Mouse (Mus musculus) heart, postnatal 0 days (tissue): ENCODE data around the gene Gm4312. TPM values are rescaled to one million over a fixed set of nuclear protein-coding genes. Genes with fewer than 3 reads are reported as not detected.
"Not testable (repeated sequence)": the region's sequence is repeated elsewhere in the genome, so short reads cannot be mapped to it uniquely, and the experiment has no call there.

ENCODE experiments used
- ATAC-seq: fragments of 200-750 bp; cut with Nextera tagmentation; 2 replicates; pipeline ENCODE4 v1.8.0; 2017; ENCODE audit warnings: low read depth, moderate number of reproducible peaks, moderate library complexity; ENCODE audit not compliant: insufficient read depth
- DNase-seq: peaks from one replicate; pipeline ENCODE4 v3.0.0-alpha.2; 2016; ENCODE audit warnings: low spot score
- H3K27ac ChIP-seq: fragments of 300-500 bp; sonication (generic); 2 replicates; pipeline ENCODE4 v1.5.1; 2014; ENCODE audit warnings: low read depth, mild to moderate bottlenecking
- H3K27me3 ChIP-seq: fragments of 300-500 bp; sonication (generic); 2 replicates; pipeline ENCODE4 v1.6.1; 2014; ENCODE audit warnings: low read length, mixed read lengths; ENCODE audit not compliant: control insufficient read depth, insufficient read depth
- H3K36me3 ChIP-seq: fragments of 300-500 bp; sonication (generic); replicated peaks from 2 replicates; pipeline ENCODE4 v1.6.1; 2014; ENCODE audit warnings: low read length, mixed read lengths; ENCODE audit not compliant: control insufficient read depth, insufficient read depth
- H3K4me1 ChIP-seq: fragments of 300-500 bp; sonication (generic); 2 replicates; pipeline ENCODE4 v1.6.1; 2014; ENCODE audit warnings: antibody characterized with exemption; ENCODE audit not compliant: control insufficient read depth, insufficient read depth
- H3K4me2 ChIP-seq: fragments of 300-500 bp; sonication (generic); 2 replicates; pipeline ENCODE4 v1.6.1; 2014; ENCODE audit warnings: low read depth, mild to moderate bottlenecking, low read length, moderate library complexity
- H3K4me3 ChIP-seq: fragments of 300-500 bp; sonication (generic); 2 replicates; pipeline ENCODE4 v1.5.1; 2014; ENCODE audit warnings: low read depth, low read length
- H3K9ac ChIP-seq: fragments of 300-500 bp; sonication (generic); replicated peaks from 2 replicates; pipeline ENCODE4 v1.6.1; 2014; ENCODE audit warnings: low read depth, low read length, mixed read lengths
- H3K9me3 ChIP-seq: fragments of 300-500 bp; sonication (generic); replicated peaks from 2 replicates; pipeline ENCODE4 v1.6.1; 2016; ENCODE audit warnings: low read length; ENCODE audit not compliant: control insufficient read depth
- CTCF ChIP-seq: IDR thresholded peaks from 2 replicates; pipeline ENCODE4 v1.5.1; 2016; ENCODE audit warnings: antibody characterized with exemption, control low read depth, low read depth
- EP300 ChIP-seq: IDR thresholded peaks from 2 replicates; pipeline ENCODE4 v1.6.1; 2016; ENCODE audit warnings: antibody characterized with exemption, low read depth
- WGBS: fragments of 180-500 bp; shearing (Covaris S2); extraction: QIAGEN DNeasy Blood & Tissue Kit; methylation state at CpG from one replicate; pipeline ENCODE4 v1.1.7; 2014; 5-methylcytosine and 5-hydroxymethylcytosine counted together
- polyA plus RNA-seq: library from polyadenylated mRNA; unstranded; fragments of >200 nt; fragmentation: Nextera tagmentation; extraction: Ambion mirVana; gene quantifications from 2 replicates; pipeline ENCODE4 v1.2.1, GENCODE M21; 2015
- total RNA-seq: library from RNA; depleted of rRNA; stranded (reverse); fragments of >200 nt; gene quantifications from 2 replicates; pipeline ENCODE4 v1.2.3, GENCODE M21; 2014; ENCODE audit warnings: low replicate concordance; rRNA removed

Gm4312 gene
- total RNA-seq = not detected in 2 replicates
- polyA plus RNA-seq = not detected in 2 replicates

DNA sequence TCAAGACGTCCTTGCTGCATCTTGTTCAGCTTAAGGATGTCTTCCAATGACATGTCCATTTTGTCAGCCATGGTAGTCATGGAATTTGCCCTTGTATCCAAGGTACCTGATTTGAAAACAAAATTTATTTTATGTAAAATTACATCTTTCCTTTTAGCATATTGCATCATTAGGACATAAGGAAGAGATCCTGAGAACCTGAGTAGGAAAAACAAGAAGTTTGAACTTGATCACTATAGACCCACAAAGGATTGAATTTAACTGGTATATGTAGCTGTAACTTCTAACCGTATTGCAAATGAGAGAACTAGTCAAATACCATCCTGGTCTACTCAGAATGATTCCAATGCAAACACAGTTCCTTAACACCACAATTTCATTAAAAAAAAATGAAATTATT is at the start of gene Gm4312:
Gene Gm4312 (minus strand): TSS at position 101 of the 400 bp plus-strand sequence.
- not testable (repeated sequence) for DNase-seq, ATAC-seq, H3K36me3 ChIP-seq, H3K4me2 ChIP-seq, H3K27me3 ChIP-seq, H3K9me3 ChIP-seq, H3K9ac ChIP-seq, H3K4me3 ChIP-seq, H3K27ac ChIP-seq, H3K4me1 ChIP-seq
- no CpG with 5 or more reads among the region's 2 CpGs for WGBS

GRCm38 (mm10) chr10:100427592-100427991 is 45.2 kb upstream of the Gm4312 start:
- 35% methylated on average over 2 of the region's 2 CpGs for WGBS
- ATAC-seq = no peak
- H3K36me3 ChIP-seq = no peaks in the 10 kb centered on the region

DNA sequence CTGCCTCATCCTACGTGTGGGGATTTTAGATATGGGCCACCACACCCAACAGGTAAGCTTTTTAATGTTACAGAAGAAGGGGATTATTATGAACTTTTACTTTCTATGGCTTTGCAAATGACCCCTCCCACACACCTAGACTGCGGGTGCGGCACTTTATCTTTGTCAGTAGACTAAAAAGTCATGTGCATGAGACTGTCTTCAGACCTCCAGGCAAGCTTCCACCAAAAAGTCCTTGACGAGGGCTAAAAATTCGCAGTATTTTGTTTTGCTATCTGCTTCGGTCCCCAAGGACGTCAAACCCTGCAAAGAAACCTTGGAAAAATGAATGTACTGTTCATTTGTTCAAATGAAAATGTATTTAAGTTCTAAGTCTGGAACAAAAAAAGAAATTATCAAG is 33.2 kb upstream of the Gm4312 start:
- no peak for DNase-seq
- ATAC-seq = no peak
- Histone ChIP-seq H3K4me3 (no peak overlapping the region), H3K27me3 (no peaks in the 10 kb centered on the region), H3K9ac (no peak overlapping the region), H3K4me1 (no peaks in the 10 kb centered on the region), H3K36me3 (no peaks in the 10 kb centered on the region), H3K9me3 (no peaks in the 10 kb centered on the region), H3K4me2 (no peak overlapping the region), H3K27ac (no peak overlapping the region)
- whole genome bisulfite sequencing = 72% methylated on average over 7 of the region's 7 CpGs
- no peak for TF ChIP-seq CTCF
- TF ChIP-seq EP300 = no peak

More at GRCm38 (mm10) chr10:100427592-100427991, 45.2 kb upstream of the Gm4312 start:
- no peak for DNase-seq
- no peaks in the 10 kb centered on the region for H3K9me3 ChIP-seq
- no peaks in the 10 kb centered on the region for H3K27me3 ChIP-seq
- no peak for TF ChIP-seq CTCF
- no peak for TF ChIP-seq EP300
- H3K27ac ChIP-seq = no peak overlapping the region
- H3K4me2 ChIP-seq = no peak overlapping the region
- no peaks in the 10 kb centered on the region for H3K4me1 ChIP-seq
- no peak overlapping the region for H3K4me3 ChIP-seq
- no peak overlapping the region for H3K9ac ChIP-seq

DNA sequence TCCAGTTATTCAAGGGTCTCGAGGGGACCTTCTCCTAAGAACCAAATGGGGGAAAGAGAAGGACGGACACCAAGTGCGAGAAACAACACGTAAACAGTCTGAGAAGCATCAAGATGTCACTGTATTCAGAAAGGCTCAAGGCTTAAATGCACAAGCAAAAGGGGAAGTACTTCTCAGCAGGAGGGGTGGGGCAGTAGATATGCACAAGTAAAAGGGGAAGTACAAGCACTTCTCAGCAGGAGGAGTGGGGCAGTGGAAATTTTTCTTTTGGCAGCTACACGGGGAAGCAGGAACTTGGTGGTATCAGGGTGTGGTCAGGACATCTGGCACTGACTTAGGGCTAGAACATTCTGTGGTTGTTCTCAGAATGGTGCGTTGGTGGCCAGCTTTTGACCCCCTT is 19.9 kb upstream of the Gm4312 start:
- not testable (repeated sequence) for H3K27ac ChIP-seq, H3K27me3 ChIP-seq, H3K9ac ChIP-seq, H3K4me1 ChIP-seq, DNase-seq, H3K36me3 ChIP-seq, ATAC-seq, H3K9me3 ChIP-seq, H3K4me2 ChIP-seq, H3K4me3 ChIP-seq
- 73% methylated on average over 6 of the region's 6 CpGs for WGBS

GRCm38 (mm10) chr10:100361038-100361437 is 21.3 kb downstream of the Gm4312 start, which contains the start of gene Gm4307:
Gene Gm4307, plus strand, starts transcription at chr10:100361338.
- H3K27ac ChIP-seq, H3K27me3 ChIP-seq, H3K4me1 ChIP-seq, H3K4me3 ChIP-seq, H3K9ac ChIP-seq, DNase-seq, H3K9me3 ChIP-seq, ATAC-seq, H3K4me2 ChIP-seq, H3K36me3 ChIP-seq: not testable (repeated sequence)
- WGBS = no CpG with 5 or more reads among the region's 3 CpGs

GRCm38 (mm10) chr10:100356841-100357240 is 25.5 kb downstream of the Gm4312 start:
- H3K36me3 ChIP-seq, H3K9ac ChIP-seq, DNase-seq, H3K27ac ChIP-seq, ATAC-seq, H3K4me3 ChIP-seq, H3K27me3 ChIP-seq, H3K9me3 ChIP-seq, H3K4me1 ChIP-seq, H3K4me2 ChIP-seq: not testable (repeated sequence)
- WGBS = 14% methylated on average over 1 of the region's 2 CpGs

DNA sequence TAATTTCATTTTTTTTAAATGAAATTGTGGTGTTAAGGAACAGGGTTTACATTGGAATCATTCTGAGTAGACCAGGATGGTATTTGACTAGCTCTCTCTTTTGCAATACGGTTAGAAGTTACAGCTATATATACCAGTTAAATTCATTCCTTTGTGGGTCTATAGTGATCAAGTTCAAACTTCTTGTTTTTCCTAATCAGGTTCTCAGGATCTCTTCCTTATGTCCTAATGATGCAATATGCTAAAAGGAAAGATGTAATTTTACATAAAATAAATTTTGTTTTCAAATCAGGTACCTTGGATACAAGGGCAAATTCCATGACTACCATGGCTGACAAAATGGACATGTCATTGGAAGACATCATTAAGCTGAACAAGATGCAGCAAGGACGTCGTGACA is 31.6 kb downstream of the Gm4312 start, which contains the start of gene Gm4305:
Gene Gm4305 (plus strand): TSS at position 301 of the 400 bp plus-strand sequence.
- H3K9me3 ChIP-seq, H3K4me1 ChIP-seq, H3K4me2 ChIP-seq, H3K36me3 ChIP-seq, H3K27me3 ChIP-seq, H3K9ac ChIP-seq, H3K4me3 ChIP-seq, DNase-seq, H3K27ac ChIP-seq, ATAC-seq: not testable (repeated sequence)
- no CpG with 5 or more reads among the region's 3 CpGs for WGBS

DNA sequence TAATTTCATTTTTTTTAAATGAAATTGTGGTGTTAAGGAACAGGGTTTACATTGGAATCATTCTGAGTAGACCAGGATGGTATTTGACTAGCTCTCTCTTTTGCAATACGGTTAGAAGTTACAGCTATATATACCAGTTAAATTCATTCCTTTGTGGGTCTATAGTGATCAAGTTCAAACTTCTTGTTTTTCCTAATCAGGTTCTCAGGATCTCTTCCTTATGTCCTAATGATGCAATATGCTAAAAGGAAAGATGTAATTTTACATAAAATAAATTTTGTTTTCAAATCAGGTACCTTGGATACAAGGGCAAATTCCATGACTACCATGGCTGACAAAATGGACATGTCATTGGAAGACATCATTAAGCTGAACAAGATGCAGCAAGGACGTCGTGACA is 36.7 kb downstream of the Gm4312 start, which contains the start of gene Gm4303:
Gene Gm4303 (plus strand): TSS at position 301 of the 400 bp plus-strand sequence.
- not testable (repeated sequence) for ATAC-seq, H3K9me3 ChIP-seq, H3K4me2 ChIP-seq, H3K27ac ChIP-seq, H3K9ac ChIP-seq, DNase-seq, H3K36me3 ChIP-seq, H3K27me3 ChIP-seq, H3K4me1 ChIP-seq, H3K4me3 ChIP-seq
- WGBS = no CpG with 5 or more reads among the region's 3 CpGs
